Mouse (Mus musculus): ENCODE data around the gene Syt15.
"Not testable (repeated sequence)": the region's sequence is repeated elsewhere in the genome, so short reads cannot be mapped to it uniquely, and the experiment has no call there.

Gene Syt15

GRCm38 (mm10) chr14:34227981-34228380 is 8.6 kb downstream of the Syt15 start:
- DNase-seq (ENCODE audit: low spot score in 2 of 2): no peak

DNA sequence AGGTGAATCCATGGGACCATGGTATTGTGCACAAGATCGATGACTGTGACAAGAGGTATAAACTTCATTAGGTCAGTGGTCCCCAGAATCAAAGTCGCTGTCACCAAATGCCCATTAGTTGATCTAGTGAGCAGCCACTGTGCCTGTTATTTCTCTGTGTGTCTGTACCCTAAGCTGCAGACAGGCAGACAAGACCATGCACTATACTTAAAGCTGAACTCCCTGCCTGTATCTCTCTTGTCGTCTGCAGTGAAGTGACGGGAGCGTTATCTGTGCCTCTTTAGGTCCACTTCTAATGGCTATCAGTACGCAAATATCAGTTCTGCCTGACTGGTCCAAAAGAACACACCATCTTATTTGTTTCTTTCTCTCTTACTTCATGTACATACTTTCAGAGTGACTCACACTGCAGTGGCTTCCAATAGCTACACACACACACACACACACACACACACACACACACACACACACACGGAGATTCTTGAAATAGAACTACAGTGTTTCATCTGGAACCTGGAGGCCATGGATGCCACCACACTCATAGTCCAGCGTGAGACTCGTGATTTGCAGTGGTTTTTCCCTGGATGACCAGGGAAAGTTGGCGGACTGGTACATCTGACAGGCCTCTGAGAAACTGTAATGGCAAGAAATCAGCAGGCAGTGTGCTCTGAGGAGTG is 9.6 kb downstream of the Syt15 start:
- no peak for DNase-seq (ENCODE audit: low spot score in 2 of 2)

GRCm38 (mm10) chr14:34232340-34232739 is 12.9 kb downstream of the Syt15 start:
- no peak for DNase-seq (ENCODE audit: low spot score in 2 of 2)

DNA sequence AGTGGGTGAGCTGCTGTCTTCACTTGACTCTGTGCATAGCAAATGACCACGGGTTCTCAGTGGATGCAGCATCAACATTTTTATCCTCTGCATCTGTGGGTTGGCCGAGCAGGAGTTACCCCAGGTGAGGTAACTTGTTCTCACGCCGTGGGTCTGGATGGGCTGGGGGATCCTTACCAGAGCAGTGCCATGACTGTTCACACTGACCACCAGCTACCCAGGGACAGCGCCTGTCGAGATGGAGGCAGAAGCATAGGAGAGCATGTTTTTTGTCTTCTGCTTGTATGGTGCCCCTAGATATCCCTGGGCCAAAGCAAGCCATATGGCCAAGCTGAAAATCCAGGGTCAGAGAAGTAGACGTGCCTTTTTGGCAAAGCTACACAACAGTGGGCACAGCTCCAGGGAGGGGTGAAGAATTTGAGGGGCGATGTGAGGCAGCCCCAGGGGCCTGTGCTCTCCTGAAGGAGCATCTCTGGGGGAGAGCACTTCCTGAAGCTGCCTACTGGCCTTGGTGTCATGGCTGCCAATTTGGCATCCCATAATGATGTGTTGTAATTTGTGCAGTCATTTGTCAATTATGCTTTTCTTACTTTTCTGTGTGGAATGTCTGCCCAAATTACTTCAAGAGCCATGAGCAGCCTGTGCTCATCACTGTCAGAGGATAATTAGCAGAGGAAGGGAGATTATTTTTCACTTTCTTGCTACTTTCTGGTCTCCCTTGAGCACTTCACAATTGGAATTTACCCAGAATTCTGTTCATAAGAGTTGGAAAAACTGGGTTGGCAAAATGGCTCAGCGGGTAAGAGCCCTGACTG is 13.7 kb downstream of the Syt15 start:
- no peak for DNase-seq (ENCODE audit: low spot score in 2 of 2)

GRCm38 (mm10) chr14:34233846-34234245 is 14.5 kb downstream of the Syt15 start:
- DNase-seq (ENCODE audit: low spot score in 2 of 2): no peak

DNA sequence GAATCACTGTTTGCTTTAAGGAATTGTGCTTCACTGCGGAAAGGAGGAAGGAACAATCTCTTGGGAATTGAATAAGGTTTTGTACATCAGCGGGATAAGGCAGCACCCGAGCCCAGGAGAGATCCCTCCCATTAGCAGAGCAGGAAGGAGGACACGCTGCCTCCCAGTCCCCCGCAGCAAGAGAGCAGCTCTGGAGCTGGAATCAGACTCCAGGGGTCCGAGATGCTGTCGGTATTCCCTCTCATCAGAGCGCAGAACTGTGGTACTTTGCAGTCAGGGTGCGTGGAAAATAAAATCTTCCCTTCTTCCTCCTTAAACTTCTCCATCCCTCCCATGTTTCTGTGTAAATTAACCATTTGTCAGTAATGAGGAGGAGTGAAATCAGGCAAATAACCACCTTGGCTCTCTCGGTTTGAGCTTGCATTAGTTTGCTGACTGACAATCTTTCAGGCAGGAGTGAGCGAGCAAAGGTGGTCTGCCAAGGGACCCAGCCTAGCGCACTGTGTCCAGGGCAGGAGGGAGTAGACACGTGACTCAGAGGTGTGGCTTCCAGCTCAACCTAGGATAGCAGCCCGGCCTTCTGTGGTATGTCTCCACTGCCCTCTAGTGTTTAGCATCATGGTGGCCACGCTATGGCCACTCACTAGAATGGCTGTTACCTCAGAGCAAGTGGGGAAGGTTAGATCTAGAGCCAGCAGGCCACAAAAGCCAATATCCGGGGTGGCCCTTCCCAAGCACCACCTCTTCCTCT is 15.4 kb downstream of the Syt15 start:
- DNase-seq (ENCODE audit: low spot score in 2 of 2): peak; percentile 53 to 62

DNA sequence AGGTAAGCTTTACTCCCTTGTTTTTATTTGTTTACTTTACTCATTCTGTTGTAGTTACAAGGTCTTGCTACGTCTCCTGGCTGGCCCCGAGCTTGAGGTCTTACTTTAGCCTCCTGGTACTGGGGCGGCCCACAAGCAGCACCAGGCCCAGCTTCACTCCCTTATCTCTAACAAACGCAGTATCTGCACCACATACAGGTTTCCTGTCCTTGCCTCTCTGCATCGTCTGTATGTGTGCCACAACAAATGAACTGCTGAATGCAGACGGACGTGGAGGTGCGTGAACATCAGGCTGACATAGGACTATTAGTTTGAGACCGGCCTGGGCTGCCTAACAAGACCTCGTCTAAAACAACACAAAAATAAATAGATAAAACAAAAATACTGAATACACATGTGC is 20.9 kb downstream of the Syt15 start:
- no peak for DNase-seq (ENCODE audit: low spot score in 2 of 2)

GRCm38 (mm10) chr14:34240676-34241075 is 21.3 kb downstream of the Syt15 start:
- DNase-seq (ENCODE audit: low spot score in 2 of 2): no peak

DNA sequence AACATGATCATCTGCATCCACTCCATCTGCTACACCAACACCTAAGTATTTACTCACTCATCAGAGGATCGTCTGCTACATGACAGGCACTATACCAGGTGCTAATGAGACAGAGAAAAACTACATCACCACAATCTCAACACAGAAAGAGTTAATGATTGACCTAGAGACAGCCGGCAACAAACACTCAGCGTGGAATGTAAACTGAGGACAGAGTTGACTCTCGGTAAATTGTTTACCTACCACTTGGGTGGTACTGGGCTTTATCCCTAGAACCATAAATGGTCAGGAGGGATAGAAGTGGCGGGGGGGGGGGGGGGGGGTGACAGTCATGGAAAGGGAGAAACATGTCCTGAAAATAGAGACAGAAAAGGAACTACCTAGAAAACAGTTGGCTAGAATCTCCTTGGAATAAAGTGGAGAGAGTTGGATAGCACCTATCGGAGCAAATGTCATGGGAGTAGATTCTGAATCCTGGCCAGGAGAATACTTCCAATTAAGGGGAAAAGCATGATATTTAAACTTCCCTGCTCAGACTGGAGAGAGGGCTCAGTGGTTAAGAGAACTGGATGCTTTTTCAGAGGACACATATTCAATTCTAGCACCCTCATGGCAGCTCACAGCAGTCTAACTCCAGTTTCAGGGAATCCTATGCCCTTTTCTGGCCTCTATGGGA is 33.2 kb downstream of the Syt15 start:
- no peak for DNase-seq (ENCODE audit: low spot score in 2 of 2)

DNA sequence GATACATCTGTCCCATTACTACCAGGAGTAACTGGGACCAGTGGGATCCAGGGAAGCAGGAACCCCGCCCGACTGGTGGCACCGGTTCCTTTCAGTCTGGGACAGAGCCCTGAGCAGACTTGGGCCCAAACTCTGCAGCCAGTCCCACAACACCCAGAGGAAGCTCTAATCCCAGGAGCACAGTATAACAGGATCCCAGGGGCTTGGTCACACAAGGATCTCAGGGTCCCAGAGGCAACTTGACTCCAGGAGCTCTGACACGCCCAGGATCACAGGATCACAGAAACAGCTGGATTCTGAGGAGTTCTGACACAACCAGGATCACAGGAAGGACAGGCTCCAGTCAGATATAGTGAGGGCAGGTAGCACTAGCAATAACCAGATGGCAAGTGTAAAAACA is 33.9 kb downstream of the Syt15 start:
- DNase-seq (ENCODE audit: low spot score in 2 of 2): no peak

- DNase-seq (ENCODE audit: low spot score in 2 of 2): not testable (repeated sequence)
Measured at GRCm38 (mm10) chr14:34258525-34258924, 39.1 kb downstream of the Syt15 start.

DNA sequence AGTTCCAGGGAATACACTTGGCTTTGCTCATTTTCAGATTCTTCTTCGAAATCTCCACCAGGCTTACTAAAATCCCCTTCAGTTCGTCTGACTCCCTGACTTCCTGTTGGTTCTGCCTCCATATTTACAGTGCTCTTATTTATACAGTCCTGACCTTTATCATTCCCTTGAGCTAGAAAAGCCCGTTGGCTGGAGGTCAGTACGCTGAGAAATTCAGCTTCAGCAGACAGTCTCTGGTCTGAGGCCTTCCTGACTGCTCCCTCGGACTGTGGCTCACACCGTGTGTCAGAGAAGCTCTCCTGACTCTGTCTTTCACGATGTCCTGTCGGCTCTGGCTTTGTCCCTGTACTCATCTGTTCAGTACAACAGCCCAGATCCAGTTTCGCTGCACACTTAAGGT is 48.7 kb downstream of the Syt15 start:
- DNase-seq (ENCODE audit: low spot score in 2 of 2): no peak

GRCm38 (mm10) chr14:34273280-34273679 is 53.9 kb downstream of the Syt15 start:
- no peak for DNase-seq (ENCODE audit: low spot score in 2 of 2)

DNA sequence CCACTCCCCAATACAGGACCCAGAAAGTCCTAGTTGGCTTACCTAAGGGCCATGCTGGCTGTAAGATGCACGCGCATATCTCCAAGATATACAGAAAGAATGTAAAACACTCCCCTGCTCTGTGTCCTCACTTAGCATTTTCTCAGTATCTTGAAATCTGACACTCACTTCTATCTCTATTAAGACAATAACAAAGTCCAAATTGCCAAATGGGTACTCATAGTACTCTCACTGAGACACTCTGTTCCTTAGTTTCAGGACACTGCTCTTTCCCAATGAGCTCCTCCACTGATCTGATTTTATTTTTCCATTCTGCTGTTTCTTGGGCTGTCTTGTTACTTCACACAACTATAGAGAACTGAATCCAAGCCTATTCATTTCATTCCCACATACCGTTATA is 54.7 kb downstream of the Syt15 start:
- DNase-seq (ENCODE audit: low spot score in 2 of 2): no peak

DNA sequence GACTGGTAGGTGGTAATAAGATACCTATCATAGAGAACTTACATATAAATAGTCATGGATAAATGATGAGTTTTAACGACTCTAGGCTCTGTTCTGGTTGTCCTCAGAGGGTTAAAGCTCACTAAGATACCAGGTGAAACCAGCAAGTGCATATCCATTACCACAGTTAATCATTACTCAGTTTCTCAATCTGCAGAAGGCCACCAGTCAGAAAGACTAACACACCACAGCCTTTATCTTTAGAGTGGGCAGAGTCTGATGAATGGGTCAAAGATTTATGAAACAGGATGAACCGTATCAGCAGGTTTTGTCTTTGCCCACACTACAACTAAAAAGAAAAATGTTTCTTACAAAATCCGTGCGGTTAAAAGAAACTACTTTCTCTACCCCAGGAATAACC is 55.8 kb downstream of the Syt15 start:
- no peak for DNase-seq (ENCODE audit: low spot score in 2 of 2)

DNA sequence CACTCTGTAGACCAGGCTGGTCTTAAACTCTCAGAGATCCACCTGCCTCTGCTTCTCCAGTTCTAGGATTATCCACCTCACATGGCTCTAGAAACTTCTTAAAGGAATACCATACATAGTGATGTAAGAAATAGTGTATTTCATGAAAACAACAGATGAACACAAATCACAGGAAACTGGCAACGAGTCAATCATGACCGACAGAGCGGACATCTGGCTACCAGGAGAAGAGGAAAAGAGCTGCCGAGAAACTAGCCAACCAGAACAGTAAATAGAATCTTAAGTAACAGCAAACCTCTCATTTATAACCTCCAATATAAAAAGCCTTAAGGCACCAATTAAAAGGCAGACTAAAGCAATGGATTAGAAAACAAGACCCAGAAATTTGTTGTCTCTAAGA is 60.3 kb downstream of the Syt15 start:
- no peak for DNase-seq (ENCODE audit: low spot score in 2 of 2)
